Mouse (Mus musculus) urinary bladder, postnatal 36 days (tissue): ENCODE measurements around the gene Rpl9.

ENCODE experiments used
- DNase-seq, 2 experiments: peaks; one replicate each; pipeline ENCODE4 v3.0.0; 2022; ENCODE audit warnings: low spot score in 2 of 2, mixed read lengths in 1 of 2

The Rpl9 gene

GRCm38 (mm10) chr5:65374746-65375145, 16.5 kb downstream of the Rpl9 start:
- no peak for DNase-seq

GRCm38 (mm10) chr5:65371551-65371950, 19.7 kb downstream of the Rpl9 start:
- no peak for DNase-seq

- no peak for DNase-seq
Observed at GRCm38 (mm10) chr5:65367837-65368236, 23.4 kb downstream of the Rpl9 start.

GRCm38 (mm10) chr5:65357771-65358170, 33.5 kb downstream of the Rpl9 start:
- no peak for DNase-seq

GRCm38 (mm10) chr5:65356851-65357250, 34.4 kb downstream of the Rpl9 start:
- DNase-seq, result peak in 1 of 2 experiments; percentile 40

- no peak for DNase-seq
Observed at GRCm38 (mm10) chr5:65354985-65355384, 36.3 kb downstream of the Rpl9 start.

GRCm38 (mm10) chr5:65354097-65354496, 37.1 kb downstream of the Rpl9 start:
- peak in 1 of 2 experiments; percentile 54 for DNase-seq

GRCm38 (mm10) chr5:65350508-65350907, 40.7 kb downstream of the Rpl9 start:
- DNase-seq, result no peak

- no peak for DNase-seq
Observed at GRCm38 (mm10) chr5:65348168-65348567, 43.1 kb downstream of the Rpl9 start, which contains the start of gene Klb. Gene Klb, plus strand, starts transcription at chr5:65348314.

GRCm38 (mm10) chr5:65340167-65340566, 51.1 kb downstream of the Rpl9 start:
- no peak for DNase-seq

- no peak for DNase-seq
Observed at GRCm38 (mm10) chr5:65338394-65338793, 52.9 kb downstream of the Rpl9 start.
